Comparison of ENCODE assay signal across 21 mouse cellular contexts in the genomic region with DNA sequence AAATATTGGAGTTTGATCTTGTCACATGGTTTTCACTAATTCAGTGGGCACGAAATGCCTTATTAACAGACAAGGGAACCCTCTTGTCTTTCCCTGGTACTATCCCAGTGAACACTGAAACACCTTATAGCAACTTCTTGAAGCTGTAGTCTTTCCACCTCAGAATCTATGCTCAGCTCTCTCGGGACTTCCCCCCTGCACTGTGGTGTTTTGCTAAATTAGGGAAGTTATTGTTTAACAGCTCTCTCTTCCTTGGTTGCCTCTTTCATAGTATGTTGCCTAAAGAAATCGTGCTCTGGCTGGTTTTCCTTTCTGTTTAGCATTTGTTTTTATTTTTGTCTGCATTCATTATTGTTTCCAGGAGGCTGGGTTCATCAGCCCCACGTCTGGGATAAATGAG.
"Had no signal": no experiment of that assay in that cellular context is flagged by ENCODE, and none has a peak within 500 bp of the region (broad histone marks: within the 10 kb centered on the region; RNA-seq: fewer than 3 reads in every experiment).

No protein-coding gene starts in this region.

- H3K9ac ChIP-seq: limb, embryonic 13.5 days; liver, embryonic 12.5 days; liver, embryonic 15.5 days; lung, embryonic 15.5 days; midbrain, embryonic 13.5 days had no signal

- H3K27ac ChIP-seq: layer of hippocampus, adult 2 months; limb, embryonic 10.5 days; limb, embryonic 13.5 days; liver, embryonic 12.5 days; liver, embryonic 15.5 days; lung, embryonic 15.5 days; midbrain, embryonic 10.5 days; midbrain, embryonic 13.5 days; stomach, postnatal 0 days had no signal

- H3K4me3 ChIP-seq: layer of hippocampus, adult 2 months; limb, embryonic 10.5 days; limb, embryonic 13.5 days; liver, embryonic 12.5 days; liver, embryonic 15.5 days; lung, embryonic 15.5 days; megakaryocyte, embryonic 14.5 days; midbrain, embryonic 10.5 days; midbrain, embryonic 13.5 days had no signal

- H3K27me3 ChIP-seq: limb, embryonic 13.5 days; liver, embryonic 12.5 days; liver, embryonic 15.5 days; lung, embryonic 15.5 days; megakaryocyte, embryonic 14.5 days; midbrain, embryonic 13.5 days had no signal

- H3K4me1 ChIP-seq: limb, embryonic 13.5 days; liver, embryonic 12.5 days; liver, embryonic 15.5 days; megakaryocyte, embryonic 14.5 days; midbrain, embryonic 13.5 days had no signal

- ATAC-seq: liver, embryonic 12.5 days; midbrain, embryonic 13.5 days; midbrain, embryonic 16.5 days had no signal

- H3K9me3 ChIP-seq: limb, embryonic 10.5 days; limb, embryonic 13.5 days; liver, embryonic 12.5 days; liver, embryonic 15.5 days; lung, embryonic 15.5 days; megakaryocyte, embryonic 14.5 days; midbrain, embryonic 10.5 days; midbrain, embryonic 13.5 days had no signal

- H3K36me3 ChIP-seq: limb, embryonic 10.5 days; limb, embryonic 13.5 days; liver, embryonic 12.5 days; liver, embryonic 15.5 days; lung, embryonic 15.5 days; midbrain, embryonic 10.5 days; midbrain, embryonic 13.5 days had no signal

- DNase-seq: kidney, adult 9 months; kidney, postnatal 25 days; layer of hippocampus, adult 9-11 months; liver; lung, adult 18-20 months; lung, postnatal 10 days; lung, postnatal 36 days; thymus, adult 2 months; thymus, postnatal 14 days; thymus, postnatal 4 days had no signal

- H3K4me2 ChIP-seq: limb, embryonic 13.5 days; liver, embryonic 12.5 days; liver, embryonic 15.5 days; lung, embryonic 15.5 days; midbrain, embryonic 13.5 days had no signal
